Mouse (Mus musculus) hindbrain, embryonic 13.5 days (tissue): Measurements from ENCODE around the gene Sema3f. TPM values are rescaled to one million over a fixed set of nuclear protein-coding genes. Genes with fewer than 3 reads are reported as not detected.
A peak's percentile ranks its signal among the peaks of the same experiment; 100 is the strongest.
"Not testable (repeated sequence)": the region's sequence is repeated elsewhere in the genome, so short reads cannot be mapped to it uniquely, and the experiment has no call there.

Source experiments
- ATAC-seq: fragments of 200-750 bp; cut with Nextera tagmentation; 2 replicates; pipeline ENCODE4 v1.8.0; 2017; ENCODE audit warnings: moderate TSS enrichment; ENCODE audit not compliant: low FRiP score
- H3K27ac ChIP-seq: fragments of 300-500 bp; sonication (generic); 2 replicates; pipeline ENCODE4 v1.5.1; 2015; ENCODE audit warnings: inconsistent platforms, mild to moderate bottlenecking, moderate library complexity
- H3K27me3 ChIP-seq: fragments of 300-500 bp; sonication (generic); 2 replicates; pipeline ENCODE4 v1.6.1; 2015; ENCODE audit warnings: mild to moderate bottlenecking, inconsistent platforms
- H3K36me3 ChIP-seq: fragments of 300-500 bp; sonication (generic); 2 replicates; pipeline ENCODE4 v1.6.1; 2015; ENCODE audit warnings: mild to moderate bottlenecking, inconsistent platforms
- H3K4me1 ChIP-seq: fragments of 300-500 bp; sonication (generic); replicated peaks from 2 replicates; pipeline ENCODE4 v1.6.1; 2015; ENCODE audit warnings: inconsistent platforms
- H3K4me2 ChIP-seq: fragments of 300-500 bp; sonication (generic); 2 replicates; pipeline ENCODE4 v1.6.1; 2015; ENCODE audit warnings: inconsistent platforms, mild to moderate bottlenecking, moderate library complexity
- H3K4me3 ChIP-seq: fragments of 300-500 bp; sonication (generic); 2 replicates; pipeline ENCODE4 v1.5.1; 2015; ENCODE audit warnings: mild to moderate bottlenecking, inconsistent platforms
- H3K9ac ChIP-seq: fragments of 300-500 bp; sonication (generic); 2 replicates; pipeline ENCODE4 v1.6.1; 2015; ENCODE audit warnings: mild to moderate bottlenecking, inconsistent platforms
- H3K9me3 ChIP-seq: fragments of 300-500 bp; sonication (generic); 2 replicates; pipeline ENCODE4 v1.6.1; 2016; ENCODE audit warnings: inconsistent platforms
- WGBS: fragments of 180-500 bp; shearing (Covaris S2); methylation state at CpG from one replicate; pipeline ENCODE4 v1.1.7; 2015; 5-methylcytosine and 5-hydroxymethylcytosine counted together
- polyA plus RNA-seq: library from polyadenylated mRNA; unstranded; fragments of >200 nt; fragmentation: Nextera tagmentation; extraction: Ambion mirVana; gene quantifications from 2 replicates; pipeline ENCODE4 v1.2.1, GENCODE M21; 2015

Gene Sema3f
- polyA plus RNA-seq, 1 experiment from 2014 or later, result 17.0 TPM

DNA sequence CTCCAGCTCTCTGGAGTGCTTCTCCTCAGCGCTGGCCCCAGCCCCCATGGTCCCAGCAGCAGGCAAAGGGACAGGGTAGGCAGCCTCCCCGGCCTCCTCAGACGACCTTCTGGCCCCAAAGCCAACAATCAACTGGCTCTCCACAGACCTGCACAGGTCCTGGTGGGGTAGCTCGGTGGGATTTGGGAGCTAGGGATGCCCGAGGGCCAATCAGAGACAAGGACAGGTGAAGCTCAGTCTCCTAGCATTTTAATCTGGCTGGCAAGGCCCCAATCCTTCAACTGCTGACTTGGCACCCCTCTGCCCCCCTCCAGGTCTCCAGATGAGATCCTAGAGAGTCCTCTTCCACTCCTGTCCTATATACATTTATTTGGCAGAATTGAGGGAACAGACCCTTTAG lies 30.8 kb downstream of the Sema3f start, which contains the start of gene Gnat1:
Gene Gnat1 (minus strand): TSS at position 212 of the 400 bp plus-strand sequence.
- ATAC-seq, result no peak
- Histone ChIP-seq H3K27ac (no peak within 1 kb of the TSS), H3K36me3 (peaks cover 28% of the 10 kb centered on the region), H3K9ac (peak within 1 kb of the TSS; percentile 49), H3K9me3 (no peaks in the 10 kb centered on the region), H3K4me1 (peaks cover 18% of the 10 kb centered on the region), H3K4me2 (no peak within 1 kb of the TSS), H3K4me3 (no peak within 1 kb of the TSS), H3K27me3 (peaks cover 41% of the 10 kb centered on the region)
- WGBS, result 38% methylated on average over 5 of the region's 5 CpGs

DNA sequence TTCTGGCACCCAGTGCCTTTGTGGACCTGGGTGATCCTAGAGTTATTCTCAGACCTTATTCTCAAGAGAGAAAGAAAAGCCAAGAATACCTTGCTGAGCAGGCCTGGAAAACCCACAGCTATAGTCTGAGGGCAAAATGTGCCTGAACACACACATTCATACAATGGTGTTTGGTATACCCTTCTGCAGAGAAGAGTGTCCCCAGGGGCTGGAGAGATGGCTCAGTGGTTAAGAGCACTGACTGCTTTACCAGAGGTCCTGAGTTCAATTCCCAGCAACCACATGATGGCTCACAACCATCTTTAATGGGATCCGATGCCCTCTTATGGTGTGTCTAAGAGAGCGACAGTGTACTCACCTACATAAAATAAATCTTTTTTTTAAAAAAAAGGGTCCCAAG lies 31.4 kb downstream of the Sema3f start:
- WGBS, result 96% methylated on average over 2 of the region's 2 CpGs
- Histone ChIP-seq H3K27ac (no peak overlapping the region), H3K4me1 (peaks cover 18% of the 10 kb centered on the region), H3K4me2 (no peak overlapping the region), H3K9ac (no peak overlapping the region), H3K36me3 (peaks cover 22% of the 10 kb centered on the region), H3K4me3 (no peak overlapping the region), H3K27me3 (peaks cover 44% of the 10 kb centered on the region), H3K9me3 (no peaks in the 10 kb centered on the region)
- ATAC-seq, result no peak

DNA sequence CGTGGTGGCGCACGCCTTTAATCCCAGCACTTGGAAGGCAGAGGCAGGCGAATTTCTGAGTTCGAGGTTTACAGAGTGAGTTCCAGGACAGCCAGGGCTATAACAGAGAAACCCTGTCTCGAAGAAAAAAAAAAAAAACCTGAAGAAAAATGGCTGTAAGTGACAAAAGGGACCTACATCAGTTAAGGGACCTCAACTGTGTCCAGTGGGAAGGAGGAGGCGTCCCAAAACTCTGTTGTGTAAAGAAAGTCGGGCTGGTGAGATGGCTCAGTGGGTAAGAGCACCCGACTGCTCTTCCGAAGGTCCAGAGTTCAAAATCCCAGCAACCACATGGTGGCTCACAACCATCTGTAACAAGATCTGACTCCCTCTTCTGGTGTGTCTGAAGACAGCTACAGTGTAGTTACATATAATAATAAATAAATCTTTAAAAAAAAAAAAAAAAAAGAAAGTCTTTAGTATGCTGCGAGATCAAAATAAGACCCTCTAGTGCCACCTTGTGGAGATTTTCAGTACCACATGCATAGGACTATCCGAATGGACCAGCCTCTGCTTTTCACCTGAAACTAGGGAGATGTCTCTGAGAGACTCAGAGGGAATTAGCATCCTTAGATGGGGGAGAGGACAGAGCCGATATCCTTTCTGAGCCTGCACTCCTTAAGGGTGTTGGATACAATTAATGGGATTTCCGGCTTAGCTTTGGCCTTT lies 32.3 kb downstream of the Sema3f start:
- Histone ChIP-seq H3K36me3 (peaks cover 13% of the 10 kb centered on the region), H3K4me1 (peaks cover 18% of the 10 kb centered on the region), H3K27me3 (peaks cover 45% of the 10 kb centered on the region)
- H3K4me2 ChIP-seq, H3K27ac ChIP-seq, H3K4me3 ChIP-seq, H3K9me3 ChIP-seq, ATAC-seq, H3K9ac ChIP-seq: not testable (repeated sequence)
- WGBS, result 43% methylated on average over 14 of the region's 14 CpGs

DNA sequence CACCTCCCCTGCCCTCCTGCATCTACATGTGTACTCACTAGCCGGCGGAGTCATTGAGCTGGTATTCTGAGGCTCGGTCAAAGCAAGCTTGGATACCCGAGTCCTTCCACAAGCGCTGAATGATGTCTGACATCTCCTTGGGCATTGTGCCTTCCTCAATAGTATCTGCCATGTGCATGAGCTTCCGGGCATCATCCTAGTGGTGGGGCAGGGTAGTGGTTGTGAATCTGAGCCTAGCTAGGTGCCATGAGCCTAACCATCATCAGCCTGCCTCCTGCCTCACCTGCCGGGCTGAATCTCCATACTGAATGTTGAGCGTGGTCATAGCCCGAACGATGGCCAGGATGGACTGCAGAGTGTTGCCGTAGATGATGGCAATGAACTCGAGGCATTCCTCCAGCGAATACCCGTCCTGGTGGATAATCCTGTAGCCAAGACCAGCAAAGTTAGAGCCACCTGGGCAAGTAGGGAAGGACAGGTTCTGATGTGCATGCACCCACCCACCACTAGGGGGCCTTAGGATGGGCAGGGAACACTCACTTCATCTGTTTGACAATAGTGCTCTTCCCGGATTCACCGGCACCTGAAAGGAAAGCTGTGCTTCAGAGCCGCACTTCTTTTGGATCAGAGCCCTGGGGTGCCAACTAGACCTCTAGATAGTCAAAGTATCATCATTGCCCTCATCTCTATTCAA lies 33.0 kb downstream of the Sema3f start:
- H3K4me3 ChIP-seq, result peak overlapping the region; percentile 38; the same call in 1 of the 2 replicates
- H3K4me1 ChIP-seq, result peaks cover 18% of the 10 kb centered on the region
- no peak overlapping the region for H3K9ac ChIP-seq
- H3K9me3 ChIP-seq, result no peaks in the 10 kb centered on the region
- WGBS, result 21% methylated on average over 17 of the region's 17 CpGs
- H3K27ac ChIP-seq, result no peak overlapping the region
- peaks cover 45% of the 10 kb centered on the region for H3K27me3 ChIP-seq
- peak overlapping the region; percentile 64; the same call in 1 of the 2 replicates for H3K4me2 ChIP-seq
- peaks cover 6% of the 10 kb centered on the region for H3K36me3 ChIP-seq
- ATAC-seq, result no peak

DNA sequence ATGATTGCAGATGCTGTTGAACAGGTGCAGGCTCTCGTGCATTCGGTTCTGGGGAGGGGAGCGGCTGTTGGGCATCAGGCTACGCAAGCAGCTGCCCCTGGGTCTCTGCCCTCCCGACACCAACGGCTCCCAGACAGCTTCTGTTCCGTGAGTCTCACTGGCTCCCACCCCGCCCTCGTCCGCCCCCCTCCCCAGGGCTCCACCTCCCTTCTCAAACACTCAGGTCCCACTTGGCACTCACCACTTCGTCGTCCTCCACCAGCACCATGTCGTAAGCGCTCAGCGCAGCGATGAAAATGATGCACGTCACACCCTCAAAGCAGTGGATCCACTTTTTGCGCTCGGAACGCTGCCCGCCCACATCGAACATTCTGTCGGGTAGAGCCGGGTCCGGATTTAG lies 34.0 kb downstream of the Sema3f start:
- ATAC-seq, result 0 out of 2 replicates have a peak, but pooled peaks have one; percentile 11
- Histone ChIP-seq H3K36me3 (no peaks in the 10 kb centered on the region), H3K9ac (peak overlapping the region; percentile 58), H3K9me3 (no peaks in the 10 kb centered on the region), H3K27ac (no peak overlapping the region), H3K4me1 (peaks cover 18% of the 10 kb centered on the region), H3K27me3 (peaks cover 45% of the 10 kb centered on the region), H3K4me2 (peak overlapping the region; percentile 64), H3K4me3 (peak overlapping the region; percentile 38)
- 3% methylated on average over 25 of the region's 25 CpGs for WGBS

DNA sequence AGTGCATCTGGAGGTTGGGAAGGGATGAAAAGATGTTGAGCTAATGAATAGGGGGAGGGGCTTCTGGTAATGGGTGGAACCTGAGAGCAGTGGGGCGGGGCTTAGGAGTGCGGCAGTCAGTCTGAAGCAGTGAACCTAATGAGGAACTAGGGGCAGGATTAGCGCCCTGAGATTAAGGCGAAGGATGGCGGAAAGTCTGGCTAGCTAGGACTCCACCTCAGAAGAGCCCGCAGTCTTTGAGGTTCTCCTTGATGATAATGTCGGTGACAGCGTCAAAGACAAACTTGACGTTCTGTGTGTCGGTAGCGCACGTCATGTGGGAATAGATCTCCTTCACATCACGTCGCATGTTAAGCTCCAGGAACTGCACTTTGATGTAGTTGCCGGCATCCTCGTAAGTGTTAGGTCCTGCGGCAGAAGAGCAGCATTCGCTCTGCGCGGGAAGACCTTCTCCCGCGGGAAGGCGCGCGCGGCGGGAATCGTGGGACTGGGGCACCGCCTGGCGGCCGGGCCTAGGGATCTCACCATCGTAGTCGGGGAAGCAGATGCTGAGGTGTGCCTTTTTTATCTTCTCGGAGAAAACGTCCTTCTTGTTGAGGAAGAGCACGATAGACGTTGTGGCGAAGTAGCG lies 34.5 kb downstream of the Sema3f start:
- under 1% methylated on average over 39 of the region's 39 CpGs for WGBS
- Histone ChIP-seq H3K4me1 (peaks cover 18% of the 10 kb centered on the region), H3K27me3 (peaks cover 45% of the 10 kb centered on the region), H3K36me3 (no peaks in the 10 kb centered on the region), H3K27ac (no peak overlapping the region), H3K4me2 (peak overlapping the region; percentile 64), H3K9ac (peak overlapping the region; percentile 58), H3K4me3 (peak overlapping the region; percentile 38), H3K9me3 (no peaks in the 10 kb centered on the region)
- 0 out of 2 replicates have a peak, but pooled peaks have one; percentile 33 for ATAC-seq

DNA sequence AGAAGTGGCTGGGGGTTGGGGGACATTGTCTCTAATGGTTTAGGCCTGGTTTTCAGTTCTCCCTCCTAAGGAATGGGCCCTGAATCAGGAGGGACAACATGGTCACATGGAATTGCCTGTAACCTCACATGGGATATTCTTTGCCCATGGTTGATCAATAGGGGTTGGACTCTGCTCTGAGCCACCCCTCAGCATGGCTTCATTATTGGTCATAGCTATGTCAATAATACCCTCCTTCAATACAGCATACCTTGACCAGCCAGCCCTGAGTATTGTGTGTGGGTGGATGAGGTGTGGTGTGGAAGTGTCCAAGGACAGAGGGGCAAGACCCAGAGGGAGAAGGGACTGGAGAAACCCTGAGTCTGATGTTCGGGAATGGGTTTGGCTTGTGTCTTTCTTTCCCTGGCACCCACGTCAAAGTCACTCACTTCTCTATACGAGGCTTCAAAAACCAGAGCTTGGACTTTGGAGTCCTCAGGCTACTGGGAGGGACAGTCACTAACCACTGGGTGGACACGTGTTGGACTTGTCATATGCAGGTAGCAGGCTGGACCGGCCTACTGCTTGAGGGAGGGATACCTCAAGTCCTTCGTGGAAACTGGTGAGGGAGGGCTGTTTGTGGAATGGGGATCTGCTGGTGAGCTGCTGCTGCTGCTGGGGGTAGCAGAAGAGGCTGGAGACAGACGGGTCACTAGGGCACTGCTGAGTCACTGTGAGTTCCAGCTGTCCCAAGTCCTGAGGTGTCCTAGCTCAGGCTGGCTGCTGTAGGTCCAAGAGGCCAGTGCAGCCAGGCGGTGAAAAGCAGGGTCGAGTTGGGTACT lies 35.5 kb downstream of the Sema3f start:
- no peak overlapping the region for H3K4me3 ChIP-seq
- no peaks in the 10 kb centered on the region for H3K9me3 ChIP-seq
- no peak overlapping the region for H3K4me2 ChIP-seq
- WGBS, result 58% methylated on average over 9 of the region's 9 CpGs
- H3K9ac ChIP-seq, result no peak overlapping the region
- no peak for ATAC-seq
- H3K27ac ChIP-seq, result no peak overlapping the region
- H3K27me3 ChIP-seq, result peaks cover 48% of the 10 kb centered on the region
- H3K36me3 ChIP-seq, result no peaks in the 10 kb centered on the region
- peaks cover 18% of the 10 kb centered on the region for H3K4me1 ChIP-seq

DNA sequence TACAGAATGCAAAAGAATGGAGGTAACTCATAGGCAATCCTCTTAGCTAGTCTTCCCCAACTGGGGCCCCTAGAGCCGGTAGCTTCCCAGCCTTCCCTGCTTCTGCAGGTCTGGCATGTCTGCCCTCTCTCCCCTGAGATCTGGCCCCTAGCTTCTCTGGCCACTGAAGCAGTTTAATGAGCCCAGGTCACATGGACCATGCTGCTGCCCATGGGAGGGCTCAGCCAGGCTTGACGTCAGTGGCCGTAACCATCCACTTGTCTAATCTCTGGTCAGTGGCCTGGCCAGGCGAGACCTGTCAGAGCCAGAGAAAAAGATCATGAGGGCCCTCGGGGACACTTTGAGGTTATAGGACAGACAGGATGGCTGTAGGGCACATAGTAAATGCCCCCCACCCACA lies 40.0 kb downstream of the Sema3f start:
- WGBS, result 57% methylated on average over 5 of the region's 5 CpGs
- ATAC-seq, result no peak
- Histone ChIP-seq H3K9me3 (no peaks in the 10 kb centered on the region), H3K27ac (no peak overlapping the region), H3K4me3 (no peak overlapping the region), H3K9ac (no peak overlapping the region), H3K4me2 (no peak overlapping the region), H3K36me3 (no peaks in the 10 kb centered on the region), H3K4me1 (peaks cover 36% of the 10 kb centered on the region), H3K27me3 (peaks cover 59% of the 10 kb centered on the region)

DNA sequence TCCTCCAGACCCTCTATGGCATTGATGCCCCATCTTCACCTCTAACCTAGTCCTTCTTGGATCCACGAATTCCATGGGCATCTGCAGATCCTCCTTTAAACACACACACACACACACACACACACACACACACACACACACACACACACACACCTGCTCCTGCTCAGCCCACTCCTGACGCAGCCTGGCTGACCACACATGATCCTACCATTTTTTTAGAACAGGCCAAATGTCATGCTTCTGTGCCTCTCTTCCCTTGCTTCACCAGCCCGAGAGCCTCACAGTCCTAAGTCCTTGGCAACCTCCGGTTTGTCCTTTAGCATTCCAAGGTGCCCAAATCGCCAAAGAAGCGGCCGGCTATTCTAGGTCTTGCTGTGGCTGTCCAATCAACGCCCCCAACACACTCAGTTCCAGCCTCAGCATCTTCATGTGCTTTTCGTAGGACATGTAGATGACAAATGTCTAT lies 40.8 kb downstream of the Sema3f start, which contains the start of gene Slc38a3:
Gene Slc38a3 (minus strand): TSS at position 51 of the 466 bp plus-strand sequence.
- ATAC-seq, result no peak
- 0 out of 2 replicates have a peak within 1 kb of the TSS, but pooled peaks have one; percentile 8 for H3K9ac ChIP-seq
- peaks cover 36% of the 10 kb centered on the region for H3K4me1 ChIP-seq
- H3K4me2 ChIP-seq, result no peak within 1 kb of the TSS
- 89% methylated on average over 9 of the region's 9 CpGs for WGBS
- no peaks in the 10 kb centered on the region for H3K36me3 ChIP-seq
- H3K27ac ChIP-seq, result no peak within 1 kb of the TSS
- H3K4me3 ChIP-seq, result no peak within 1 kb of the TSS
- no peaks in the 10 kb centered on the region for H3K9me3 ChIP-seq
- H3K27me3 ChIP-seq, result peaks cover 58% of the 10 kb centered on the region

DNA sequence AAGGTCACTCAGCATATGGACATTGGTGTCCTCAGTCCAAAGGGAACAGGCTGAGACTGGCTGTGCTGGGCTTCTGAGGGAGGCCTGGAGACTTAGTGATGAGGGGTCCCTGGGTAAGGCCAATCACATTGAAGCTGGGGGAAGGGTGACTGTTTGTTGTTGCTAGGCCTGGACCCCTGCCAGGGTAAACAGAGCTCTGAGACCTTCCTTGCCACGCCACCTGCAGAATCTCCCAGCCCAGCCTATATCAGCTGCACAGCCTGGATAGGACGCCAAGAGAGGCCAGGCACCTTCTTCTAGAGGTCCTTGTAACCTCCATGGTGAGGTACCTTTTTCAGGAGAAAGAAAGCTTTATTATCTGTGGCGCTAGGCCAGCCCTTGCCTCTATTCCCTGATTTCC lies 41.4 kb downstream of the Sema3f start:
- Histone ChIP-seq H3K27me3 (peaks cover 52% of the 10 kb centered on the region), H3K4me3 (no peak overlapping the region), H3K9ac (no peak overlapping the region), H3K4me1 (peaks cover 38% of the 10 kb centered on the region), H3K4me2 (no peak overlapping the region), H3K9me3 (no peaks in the 10 kb centered on the region), H3K27ac (no peak overlapping the region), H3K36me3 (no peaks in the 10 kb centered on the region)
- ATAC-seq, result no peak
- WGBS, result 58% methylated on average over 3 of the region's 3 CpGs

DNA sequence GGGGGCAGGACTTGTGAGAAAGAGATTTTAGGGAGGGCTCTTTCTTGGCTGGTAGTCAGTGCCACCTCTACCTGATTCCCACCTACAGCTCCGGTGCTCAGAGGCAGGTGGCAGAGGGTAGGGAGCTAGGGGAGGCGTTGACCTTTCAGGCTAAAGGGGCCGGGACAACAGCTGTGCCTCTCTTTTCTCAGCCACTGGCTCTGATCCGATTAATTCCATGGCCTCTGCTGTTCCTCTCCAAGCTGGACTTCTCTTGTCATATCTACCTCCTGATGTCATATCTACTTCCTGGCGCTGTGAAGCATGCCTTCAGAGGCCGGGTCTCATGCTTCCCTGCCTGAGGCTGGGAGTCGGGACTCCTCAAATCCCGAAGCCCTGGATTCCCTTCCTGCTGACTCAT lies 42.3 kb downstream of the Sema3f start:
- H3K4me3 ChIP-seq, result no peak overlapping the region
- H3K27ac ChIP-seq, result no peak overlapping the region
- no peaks in the 10 kb centered on the region for H3K36me3 ChIP-seq
- no peak for ATAC-seq
- H3K4me2 ChIP-seq, result no peak overlapping the region
- no peaks in the 10 kb centered on the region for H3K9me3 ChIP-seq
- peaks cover 52% of the 10 kb centered on the region for H3K27me3 ChIP-seq
- 38% methylated on average over 8 of the region's 8 CpGs for WGBS
- no peak overlapping the region for H3K9ac ChIP-seq
- peaks cover 48% of the 10 kb centered on the region for H3K4me1 ChIP-seq
